9 mouse cellular contexts compared by ENCODE assay signal in the genomic region with DNA sequence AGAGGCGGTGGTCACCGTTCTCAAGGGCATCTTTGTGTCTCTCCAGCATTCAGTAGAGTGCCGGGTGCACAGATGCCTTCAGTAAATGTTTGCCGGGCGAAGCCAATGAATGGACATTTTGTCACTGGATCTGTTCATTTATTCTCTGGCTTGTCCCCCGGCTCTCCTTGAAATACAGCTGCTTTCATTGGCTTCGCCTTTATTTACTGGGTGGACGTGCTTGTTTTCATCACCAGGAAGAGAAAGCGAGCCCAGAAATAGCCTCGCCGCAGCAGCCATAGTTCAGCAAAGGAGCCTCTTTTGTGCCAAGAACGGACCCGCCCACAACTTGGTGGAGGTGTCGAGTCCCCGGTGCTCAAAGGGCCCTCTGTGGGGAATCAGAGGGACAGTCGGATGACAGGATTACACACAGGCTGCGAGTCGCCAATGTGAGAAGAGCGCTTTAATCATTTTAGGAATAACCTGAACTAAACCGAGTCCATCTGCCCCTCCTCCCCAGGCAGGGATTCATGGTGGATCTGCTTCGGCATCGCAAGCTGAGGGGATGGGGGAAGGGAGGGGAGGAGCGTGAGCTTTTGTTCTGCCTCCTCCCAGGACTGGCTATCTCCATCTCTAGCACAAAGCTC. TPM values are rescaled to one million over a fixed set of nuclear protein-coding genes. Genes with fewer than 3 reads are reported as not detected.
DNase-seq lines count a peak whose midpoint lies in the region; ATAC-seq and TF ChIP-seq lines count a peak whose summit lies in the region.
"Had no signal": no experiment of that assay in that cellular context is flagged by ENCODE, and none has a peak within 500 bp of the region (broad histone marks: within the 10 kb centered on the region; RNA-seq: fewer than 3 reads in every experiment).

No protein-coding gene starts in this region.

- 2% methylated on average over 23 of the region's 23 CpGs for WGBS in embryonic facial prominence, embryonic 15.5 days
- WGBS in heart, embryonic 12.5 days = 4% methylated on average over 23 of the region's 23 CpGs
- WGBS in kidney, embryonic 14.5 days = 4% methylated on average over 23 of the region's 23 CpGs
- 5% methylated on average over 23 of the region's 23 CpGs for WGBS in limb, embryonic 14.5 days
- WGBS in midbrain, embryonic 12.5 days = under 1% methylated on average over 23 of the region's 23 CpGs
- 3% methylated on average over 23 of the region's 23 CpGs for WGBS in stomach, embryonic 16.5 days

- ATAC-seq in embryonic facial prominence, embryonic 15.5 days (ENCODE audit: insufficient number of reproducible peaks, low FRiP score, low TSS enrichment, low read depth) = peak; percentile 74
- no peak for ATAC-seq in heart, embryonic 12.5 days (ENCODE audit: insufficient number of reproducible peaks, low FRiP score)
- peak; percentile 85 for ATAC-seq in kidney, embryonic 14.5 days (ENCODE audit: low FRiP score, low TSS enrichment)
- peak; percentile 85 for ATAC-seq in limb, embryonic 14.5 days (ENCODE audit: low FRiP score, low read depth)
- peak; percentile 91 for ATAC-seq in midbrain, embryonic 12.5 days (ENCODE audit: low FRiP score, low read depth)
- ATAC-seq in stomach, embryonic 16.5 days (ENCODE audit: insufficient read depth, low FRiP score) = peak; percentile 71; the same call in 1 of the 2 replicates

- peak overlapping the region; percentile 51 for H3K4me3 ChIP-seq in embryonic facial prominence, embryonic 15.5 days (replicated peaks)
- H3K4me3 ChIP-seq in heart, embryonic 12.5 days = peak overlapping the region; percentile 37
- H3K4me3 ChIP-seq in kidney, embryonic 14.5 days (ENCODE audit: low read length) = peak overlapping the region; percentile 47
- H3K4me3 ChIP-seq in limb, embryonic 14.5 days (replicated peaks; ENCODE audit: low read length) = peak overlapping the region; percentile 47
- H3K4me3 ChIP-seq in midbrain, embryonic 12.5 days = peak overlapping the region; percentile 36
- H3K4me3 ChIP-seq in stomach, embryonic 16.5 days (replicated peaks; ENCODE audit: low read length) = peak overlapping the region; percentile 50

- peak; percentile 50; the same call in 1 of the 2 replicates for TF ChIP-seq POLR2A in limb, embryonic 14.5 days (IDR thresholded peaks at IDR 0.05; ENCODE audit: borderline replicate concordance, extremely low read depth, insufficient read depth, insufficient read length)

- peak; percentile 64 for DNase-seq in ovary, postnatal 36 days (ENCODE audit: low spot score)
- no peak for DNase-seq in ovary, postnatal 10 days (ENCODE audit: low spot score)
- peak; percentile 67 for DNase-seq in limb, embryonic 14.5 days (ENCODE audit: low spot score)

- H3K4me1 ChIP-seq in embryonic facial prominence, embryonic 15.5 days = peaks cover 23% of the 10 kb centered on the region
- peaks cover 40% of the 10 kb centered on the region for H3K4me1 ChIP-seq in heart, embryonic 12.5 days (replicated peaks)
- peaks cover 8% of the 10 kb centered on the region; the same call in 1 of the 2 replicates for H3K4me1 ChIP-seq in kidney, embryonic 14.5 days (ENCODE audit: control insufficient read depth, insufficient read depth, low read length)
- peaks cover 24% of the 10 kb centered on the region for H3K4me1 ChIP-seq in limb, embryonic 14.5 days (ENCODE audit: control insufficient read depth, insufficient read depth, low read length)
- H3K4me1 ChIP-seq in midbrain, embryonic 12.5 days = peaks cover 39% of the 10 kb centered on the region
- H3K4me1 ChIP-seq in stomach, embryonic 16.5 days (ENCODE audit: control insufficient read depth, insufficient read depth, low read length) = peaks cover 15% of the 10 kb centered on the region

- H3K9ac ChIP-seq in embryonic facial prominence, embryonic 15.5 days = peak overlapping the region; percentile 44
- H3K9ac ChIP-seq in heart, embryonic 12.5 days = peak overlapping the region; percentile 13; the same call in 1 of the 2 replicates
- peak overlapping the region; percentile 50 for H3K9ac ChIP-seq in kidney, embryonic 14.5 days (ENCODE audit: low read depth, low read length)
- H3K9ac ChIP-seq in limb, embryonic 14.5 days (ENCODE audit: low read depth, low read length, severe bottlenecking) = peak overlapping the region; percentile 62
- H3K9ac ChIP-seq in midbrain, embryonic 12.5 days (replicated peaks) = peak overlapping the region; percentile 58
- peak overlapping the region; percentile 68 for H3K9ac ChIP-seq in stomach, embryonic 16.5 days (ENCODE audit: low read length)

- H3K27me3 ChIP-seq in embryonic facial prominence, embryonic 15.5 days = no peaks in the 10 kb centered on the region
- no peaks in the 10 kb centered on the region for H3K27me3 ChIP-seq in heart, embryonic 12.5 days (replicated peaks)
- no peaks in the 10 kb centered on the region for H3K27me3 ChIP-seq in kidney, embryonic 14.5 days (ENCODE audit: control insufficient read depth, insufficient read depth, low read length)
- H3K27me3 ChIP-seq in limb, embryonic 14.5 days (ENCODE audit: control insufficient read depth, insufficient read depth, low read length) = no peaks in the 10 kb centered on the region
- no peaks in the 10 kb centered on the region for H3K27me3 ChIP-seq in midbrain, embryonic 12.5 days
- H3K27me3 ChIP-seq in stomach, embryonic 16.5 days (ENCODE audit: control insufficient read depth, insufficient read depth, low read length) = no peaks in the 10 kb centered on the region

- peak overlapping the region; percentile 73 for H3K4me2 ChIP-seq in embryonic facial prominence, embryonic 15.5 days (replicated peaks)
- H3K4me2 ChIP-seq in heart, embryonic 12.5 days = peak overlapping the region; percentile 62
- H3K4me2 ChIP-seq in kidney, embryonic 14.5 days (replicated peaks; ENCODE audit: low read depth, low read length) = peak overlapping the region; percentile 77
- peak overlapping the region; percentile 62 for H3K4me2 ChIP-seq in limb, embryonic 14.5 days (replicated peaks; ENCODE audit: low read depth, low read length, severe bottlenecking)
- H3K4me2 ChIP-seq in midbrain, embryonic 12.5 days (replicated peaks) = peak overlapping the region; percentile 51
- peak overlapping the region; percentile 71 for H3K4me2 ChIP-seq in stomach, embryonic 16.5 days (ENCODE audit: low read depth, low read length)

- no peaks in the 10 kb centered on the region for H3K9me3 ChIP-seq in embryonic facial prominence, embryonic 15.5 days (replicated peaks)
- no peaks in the 10 kb centered on the region for H3K9me3 ChIP-seq in heart, embryonic 12.5 days (replicated peaks)
- H3K9me3 ChIP-seq in kidney, embryonic 14.5 days (ENCODE audit: control insufficient read depth, low read length) = no peaks in the 10 kb centered on the region
- no peaks in the 10 kb centered on the region for H3K9me3 ChIP-seq in limb, embryonic 14.5 days (ENCODE audit: control insufficient read depth, low read length)
- H3K9me3 ChIP-seq in midbrain, embryonic 12.5 days = no peaks in the 10 kb centered on the region
- no peaks in the 10 kb centered on the region for H3K9me3 ChIP-seq in stomach, embryonic 16.5 days (replicated peaks; ENCODE audit: control insufficient read depth, low read length)
- H3K9me3 ChIP-seq: G1E had no signal

- no peaks in the 10 kb centered on the region for H3K36me3 ChIP-seq in embryonic facial prominence, embryonic 15.5 days
- no peaks in the 10 kb centered on the region for H3K36me3 ChIP-seq in heart, embryonic 12.5 days
- no peaks in the 10 kb centered on the region for H3K36me3 ChIP-seq in kidney, embryonic 14.5 days (ENCODE audit: control insufficient read depth, insufficient read depth, low read length)
- H3K36me3 ChIP-seq in limb, embryonic 14.5 days (ENCODE audit: control insufficient read depth, insufficient read depth, low read length) = no peaks in the 10 kb centered on the region
- no peaks in the 10 kb centered on the region for H3K36me3 ChIP-seq in midbrain, embryonic 12.5 days
- no peaks in the 10 kb centered on the region for H3K36me3 ChIP-seq in stomach, embryonic 16.5 days (ENCODE audit: control insufficient read depth, insufficient read depth, low read length)
- H3K36me3 ChIP-seq: G1E had no signal

- H3K27ac ChIP-seq in embryonic facial prominence, embryonic 15.5 days (replicated peaks) = peak overlapping the region; percentile 88
- H3K27ac ChIP-seq in heart, embryonic 12.5 days (ENCODE audit: poor library complexity, severe bottlenecking) = peak overlapping the region; percentile 61
- H3K27ac ChIP-seq in kidney, embryonic 14.5 days (ENCODE audit: low read depth, low read length) = peak overlapping the region; percentile 73
- H3K27ac ChIP-seq in limb, embryonic 14.5 days (replicated peaks; ENCODE audit: low read depth, low read length) = peak overlapping the region; percentile 74
- H3K27ac ChIP-seq in midbrain, embryonic 12.5 days (replicated peaks) = peak overlapping the region; percentile 97
- H3K27ac ChIP-seq in stomach, embryonic 16.5 days (ENCODE audit: low read length) = peak overlapping the region; percentile 42

RNA-seq across cellular contexts. Expression of a gene that starts 13.9 kb away (rescaled TPM):
- 72.6 and 76.4 TPM in 2 replicates for polyA plus RNA-seq in embryonic facial prominence, embryonic 15.5 days (2015; fragmentation: Nextera tagmentation; extraction: Ambion mirVana)
- polyA plus RNA-seq in heart, embryonic 12.5 days (2016; fragmentation: Nextera tagmentation; extraction: Ambion mirVana) = 76.9 and 78.8 TPM in 2 replicates
- polyA plus RNA-seq in kidney, embryonic 14.5 days (2014; fragmentation: Nextera tagmentation; extraction: Ambion mirVana) = 84.6 and 100 TPM in 2 replicates
- polyA plus RNA-seq in limb, embryonic 14.5 days (2012; rRNA removed) = 133 and 153 TPM in 2 replicates
- 75.5 and 83.8 TPM in 2 replicates for polyA plus RNA-seq in limb, embryonic 14.5 days (2014; fragmentation: Nextera tagmentation; extraction: Ambion mirVana)
- polyA plus RNA-seq in midbrain, embryonic 12.5 days (2016; fragmentation: Nextera tagmentation; extraction: Ambion mirVana) = 109 and 118 TPM in 2 replicates
- 58.8 and 62.9 TPM in 2 replicates for polyA plus RNA-seq in stomach, embryonic 16.5 days (2015; fragmentation: Nextera tagmentation; extraction: Ambion mirVana)

RNA-seq across cellular contexts. Expression of a gene that starts 18.6 kb away (rescaled TPM):
- 55.4 and 56.9 TPM in 2 replicates for polyA plus RNA-seq in embryonic facial prominence, embryonic 15.5 days (2015; fragmentation: Nextera tagmentation; extraction: Ambion mirVana)
- 24.2 and 28.8 TPM in 2 replicates for polyA plus RNA-seq in heart, embryonic 12.5 days (2016; fragmentation: Nextera tagmentation; extraction: Ambion mirVana)
- 17.4 and 23.6 TPM in 2 replicates for polyA plus RNA-seq in kidney, embryonic 14.5 days (2014; fragmentation: Nextera tagmentation; extraction: Ambion mirVana)
- 376 and 378 TPM in 2 replicates for polyA plus RNA-seq in limb, embryonic 14.5 days (2012; rRNA removed)
- polyA plus RNA-seq in limb, embryonic 14.5 days (2014; fragmentation: Nextera tagmentation; extraction: Ambion mirVana) = 28.5 TPM in 2 replicates
- polyA plus RNA-seq in midbrain, embryonic 12.5 days (2016; fragmentation: Nextera tagmentation; extraction: Ambion mirVana) = 380 and 432 TPM in 2 replicates
- 41.7 and 45.5 TPM in 2 replicates for polyA plus RNA-seq in stomach, embryonic 16.5 days (2015; fragmentation: Nextera tagmentation; extraction: Ambion mirVana)

Comparison
In these comparisons a context has a peak if more than half of its experiments do, and no peak if none do; other contexts are left out.
1. H3K27ac ChIP-seq: peak in every context shown above with its lines; median percentile 97 in midbrain, embryonic 12.5 days; 88 in embryonic facial prominence, embryonic 15.5 days; 74 in limb, embryonic 14.5 days; 73 in kidney, embryonic 14.5 days; 61 in heart, embryonic 12.5 days; 42 in stomach, embryonic 16.5 days.
2. H3K9ac ChIP-seq: peak in every context shown above with its lines; median percentile 68 in stomach, embryonic 16.5 days; 62 in limb, embryonic 14.5 days; 58 in midbrain, embryonic 12.5 days; 50 in kidney, embryonic 14.5 days; 44 in embryonic facial prominence, embryonic 15.5 days; 13 in heart, embryonic 12.5 days.